Mouse (Mus musculus) mature B cell (primary cell): ENCODE results near the gene Farsb.
"Not testable (repeated sequence)": the region's sequence is repeated elsewhere in the genome, so short reads cannot be mapped to it uniquely, and the experiment has no call there.

Source experiments
- in situ Hi-C: fragments of 300-500 bp; cut with MboI; formaldehyde crosslinking; loops from 2 replicates; pipeline ENCODE4 v1.14.3; 2019

The Farsb gene

GRCm38 (mm10) chr1:78488752-78489492 is at the start of gene Farsb:
Farsb (minus strand) TSS chr1:78488897.
- in situ Hi-C loops = no loop called here

GRCm38 (mm10) chr1:78538396-78538795 is 49.7 kb upstream of the Farsb start:
- in situ Hi-C loops = loop anchor here (25.0 kb wide), 1 partner anchor 1149 kb away; no protein-coding TSS in a partner anchor

DNA sequence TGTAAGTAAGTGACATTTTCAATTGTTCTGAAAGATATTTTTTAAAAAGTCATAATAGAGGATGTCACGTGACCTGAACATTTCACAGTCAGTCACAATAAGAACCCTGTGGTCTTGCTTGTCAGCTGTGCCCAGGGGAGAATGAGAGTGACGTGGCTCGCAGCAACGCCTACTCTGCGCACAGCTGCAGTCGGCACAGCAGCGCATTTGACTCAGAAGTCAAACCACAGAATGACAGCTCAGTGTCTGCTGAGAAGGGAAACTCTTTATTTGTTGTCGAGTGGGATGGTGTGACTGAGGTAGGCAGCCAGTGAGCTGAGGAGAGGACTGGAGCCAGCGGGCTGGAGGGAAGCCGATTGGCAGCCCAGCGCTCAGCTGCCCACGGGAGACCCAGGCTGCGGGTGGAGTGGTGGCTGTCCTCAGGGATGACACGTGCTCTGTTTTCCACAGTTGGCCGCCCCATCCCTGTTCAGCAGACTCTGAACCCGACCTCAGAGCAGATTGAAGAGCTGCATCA is 48.9 kb upstream of the Farsb start:
- in situ Hi-C loops = loop anchor here (25.0 kb wide), 1 partner anchor 1150 kb away; no protein-coding TSS in a partner anchor

- in situ Hi-C loops = loop anchor here (25.0 kb wide), 1 partner anchor 1151 kb away; no protein-coding TSS in a partner anchor
These were observed 47.8 kb upstream of the Farsb start for GRCm38 (mm10) chr1:78536310-78537164.

DNA sequence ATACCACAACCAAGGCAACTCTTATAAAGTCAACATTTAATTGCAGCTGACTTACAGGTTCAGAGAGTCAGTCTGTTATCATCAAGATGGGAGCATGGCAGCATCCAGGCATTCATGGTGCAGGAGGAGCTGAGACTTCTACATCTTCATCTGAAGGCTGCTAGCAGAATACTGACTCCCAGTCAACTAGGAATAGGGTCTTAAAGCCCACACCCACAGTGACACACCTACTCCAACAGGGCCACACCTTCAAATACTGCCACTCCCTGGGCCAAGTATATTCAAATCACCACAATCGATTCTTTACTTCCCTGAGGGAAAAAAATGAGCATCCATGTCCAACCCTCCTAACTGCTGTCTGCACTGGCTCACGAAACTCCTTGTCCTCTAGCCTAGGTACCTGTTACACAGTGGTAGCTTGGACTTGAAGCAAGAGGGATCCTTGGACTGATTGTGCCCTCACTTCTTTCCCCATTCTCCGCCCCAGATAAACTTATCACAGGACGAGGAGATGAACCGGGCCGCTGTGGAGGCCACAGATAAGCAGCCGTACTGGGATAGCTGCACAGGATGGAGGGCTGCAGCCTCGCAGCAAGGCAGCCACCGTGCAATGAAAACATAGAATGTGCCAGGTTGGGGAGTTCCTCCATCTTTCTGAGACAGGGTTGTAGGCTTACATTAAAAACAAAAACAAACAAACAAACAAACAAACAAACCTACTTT is 45.9 kb upstream of the Farsb start:
- in situ Hi-C loops = loop anchor here (25.0 kb wide), 1 partner anchor 1153 kb away; no protein-coding TSS in a partner anchor

GRCm38 (mm10) chr1:78532184-78532800 is 43.6 kb upstream of the Farsb start:
- in situ Hi-C loops = loop anchor here (25.0 kb wide), 1 partner anchor 1155 kb away; no protein-coding TSS in a partner anchor

GRCm38 (mm10) chr1:78530500-78531215 is 42.0 kb upstream of the Farsb start:
- in situ Hi-C loops = loop anchor here (25.0 kb wide), 1 partner anchor 1157 kb away; no protein-coding TSS in a partner anchor

GRCm38 (mm10) chr1:78529011-78529410 is 40.3 kb upstream of the Farsb start:
- in situ Hi-C loops = loop anchor here (25.0 kb wide), 1 partner anchor 1158 kb away; no protein-coding TSS in a partner anchor

DNA sequence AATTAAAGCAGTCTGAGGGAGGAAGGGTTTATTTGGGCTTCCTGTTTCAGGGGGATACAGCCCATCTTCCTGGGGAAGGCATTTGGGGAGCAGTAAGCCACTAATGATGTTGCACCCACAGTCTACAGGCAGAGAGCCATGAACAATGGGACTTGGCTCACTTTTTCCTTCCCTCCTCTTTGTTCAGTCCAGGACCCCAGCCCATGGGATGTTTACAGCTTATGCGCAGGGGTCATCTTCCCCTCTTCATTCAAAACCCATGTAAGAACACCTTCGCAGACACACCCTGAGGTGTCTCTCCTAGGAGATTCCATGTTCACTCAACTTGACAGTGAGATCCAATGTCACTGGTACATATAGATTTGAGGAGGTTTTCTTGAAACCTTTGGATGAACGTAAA is 39.7 kb upstream of the Farsb start:
- in situ Hi-C loops = loop anchor here (25.0 kb wide), 1 partner anchor 1159 kb away; no protein-coding TSS in a partner anchor

DNA sequence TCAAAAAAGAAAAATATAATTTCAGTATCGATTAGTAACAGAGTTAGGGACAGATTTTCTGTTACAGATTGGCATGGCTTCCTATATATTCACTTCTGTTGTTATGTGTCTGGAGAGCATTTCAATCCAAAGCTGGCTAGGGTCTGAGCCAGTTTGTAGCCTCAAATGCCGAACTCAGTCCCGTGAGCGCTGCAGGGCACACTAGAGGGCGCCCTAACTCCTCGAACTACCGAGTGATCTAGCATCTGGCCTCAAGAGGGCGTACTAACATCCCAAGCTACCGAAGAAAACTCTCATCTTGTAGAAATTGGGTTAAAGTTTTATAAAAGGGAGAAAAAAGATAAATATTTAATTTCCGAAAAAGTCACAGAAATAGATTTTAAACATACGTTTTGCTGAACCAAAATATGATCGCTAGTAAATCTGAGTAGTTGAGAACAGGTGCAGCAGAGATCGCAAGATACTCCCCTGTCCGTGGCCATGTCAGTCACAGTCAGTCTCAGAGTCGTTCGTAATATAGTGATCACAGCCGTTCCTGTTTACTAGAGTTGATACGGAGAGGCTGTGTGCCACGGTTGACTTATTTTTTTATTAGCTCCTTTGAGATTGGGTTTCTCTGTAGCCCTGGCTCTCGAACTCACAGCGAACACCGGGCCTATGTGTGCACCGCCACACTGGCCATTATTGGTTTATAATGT is 36.6 kb upstream of the Farsb start:
- in situ Hi-C loops = loop anchor here (25.0 kb wide), 1 partner anchor 1162 kb away; no protein-coding TSS in a partner anchor

DNA sequence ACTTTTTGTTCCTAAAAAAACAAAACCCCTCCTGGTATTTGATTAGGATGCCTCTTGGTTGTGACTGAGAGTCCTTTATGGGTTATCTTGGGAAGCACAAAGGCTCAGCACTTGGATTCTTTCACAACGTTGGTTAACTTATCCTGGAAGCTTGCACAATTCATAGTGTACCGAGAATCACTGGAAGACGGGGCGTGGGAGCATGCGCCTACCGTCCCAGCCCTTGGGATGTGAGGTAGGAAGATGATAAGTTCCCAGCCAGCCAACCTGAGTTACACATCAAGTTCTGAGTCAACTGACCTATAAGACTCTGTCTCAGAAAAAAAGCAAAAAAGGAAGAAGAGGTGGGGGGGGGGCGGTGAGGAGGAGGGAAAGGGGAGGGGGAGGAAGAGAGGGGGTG is 30.2 kb upstream of the Farsb start:
- in situ Hi-C loops = no loop called here

- in situ Hi-C loops = no loop called here
These were observed 24.1 kb upstream of the Farsb start for GRCm38 (mm10) chr1:78512756-78513155.

- in situ Hi-C loops = no loop called here
These were observed 23.0 kb upstream of the Farsb start, which contains the start of gene BC035947 for GRCm38 (mm10) chr1:78511621-78512160. BC035947 (minus strand) TSS chr1:78512158.

- in situ Hi-C loops = no loop called here
These were observed 22.2 kb upstream of the Farsb start, which contains the start of gene Mogat1 for GRCm38 (mm10) chr1:78510862-78511261. Mogat1 (plus strand) TSS chr1:78510991.

GRCm38 (mm10) chr1:78507137-78507536 is 18.4 kb upstream of the Farsb start:
- in situ Hi-C loops = no loop called here

DNA sequence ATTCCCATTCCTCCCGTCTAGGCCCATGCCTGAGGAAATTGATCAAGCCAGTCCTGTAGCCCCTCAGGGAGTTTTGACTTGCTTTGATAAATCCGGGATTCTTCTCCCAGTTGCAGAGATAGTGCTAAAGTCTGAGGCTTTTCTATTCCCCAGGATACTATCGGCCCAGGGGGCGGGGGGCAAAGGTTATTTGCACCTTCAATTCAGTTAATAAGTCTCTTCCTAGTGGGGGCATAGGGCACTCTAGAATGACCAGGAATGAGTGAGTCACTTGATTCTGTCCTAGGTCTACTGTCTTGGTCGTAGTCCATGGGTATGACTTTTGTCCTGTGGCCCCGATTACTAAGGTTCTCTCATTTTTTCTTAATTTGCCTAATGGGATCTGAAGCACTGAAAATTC is 13.8 kb upstream of the Farsb start:
- in situ Hi-C loops = no loop called here

- in situ Hi-C loops = not testable (repeated sequence)
These were observed 13.2 kb upstream of the Farsb start for GRCm38 (mm10) chr1:78501856-78502255.

DNA sequence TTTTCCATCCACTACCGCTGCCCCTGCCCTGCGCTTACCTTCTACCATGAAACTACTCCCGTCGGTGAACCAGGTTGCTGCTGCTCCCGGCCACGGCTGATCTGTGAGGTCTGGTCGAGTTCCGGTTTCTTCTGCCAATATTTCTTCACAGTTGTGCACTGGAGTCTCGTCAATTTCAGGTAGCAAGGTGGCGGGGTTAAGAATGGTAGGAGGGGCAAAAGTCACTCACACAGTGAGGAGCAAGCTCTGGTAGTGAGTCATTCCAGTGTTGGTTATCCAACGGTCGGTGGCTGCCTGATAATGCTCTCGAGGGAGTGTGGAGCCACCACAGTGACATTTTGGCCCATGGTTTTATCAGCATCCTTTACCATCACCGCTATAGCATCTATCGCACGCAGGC is 12.3 kb upstream of the Farsb start:
- in situ Hi-C loops = no loop called here

DNA sequence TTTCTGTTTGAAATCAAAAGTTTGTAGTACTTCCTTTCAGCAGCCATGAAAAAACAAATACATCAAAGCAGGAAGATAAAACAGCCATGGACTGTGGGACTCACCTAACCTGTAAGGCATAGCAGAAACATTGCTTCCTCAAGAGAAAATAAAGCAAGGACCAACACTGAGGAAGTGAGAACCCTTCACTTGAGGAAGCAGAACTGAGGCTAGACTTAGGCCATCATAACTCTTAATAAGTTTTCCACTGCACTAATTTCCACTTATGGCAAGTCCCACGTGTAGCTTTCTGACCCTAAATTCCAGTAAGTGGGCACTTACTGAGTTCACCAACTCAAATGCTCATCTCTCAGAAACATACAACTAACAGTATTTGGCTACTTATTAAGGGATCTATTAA is 1.4 kb upstream of the Farsb start:
- in situ Hi-C loops = no loop called here
